Mouse (Mus musculus): ENCODE data around the gene Klc4. TPM values are rescaled to one million over a fixed set of nuclear protein-coding genes. Genes with fewer than 3 reads are reported as not detected.

The Klc4 gene
- polyA plus RNA-seq, 1 experiment, result 24.0 TPM

DNA sequence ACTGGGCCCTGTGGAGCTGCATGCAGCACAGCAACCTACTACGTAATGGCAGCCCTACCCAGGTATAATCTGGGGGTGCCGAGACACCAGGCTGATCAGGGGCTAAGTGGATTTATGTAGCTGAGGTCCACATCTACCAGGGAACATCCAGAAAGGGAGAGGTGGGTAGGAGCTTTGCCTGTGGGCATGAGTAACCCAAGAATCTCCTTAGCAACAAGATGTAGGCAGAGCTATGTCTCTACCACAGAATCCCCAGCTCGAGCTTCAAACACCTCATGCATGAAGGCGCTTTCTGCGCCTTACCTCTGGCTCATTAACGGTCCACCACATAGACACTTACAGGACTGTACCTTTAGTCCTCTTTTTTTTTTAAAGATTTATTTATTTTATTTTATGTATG, 50.5 kb downstream of the Klc4 start:
- H3K36me3 ChIP-seq (ENCODE audit: control insufficient read depth, insufficient read depth, low read length), result no peaks in the 10 kb centered on the region
- H3K27ac ChIP-seq (ENCODE audit: control insufficient read depth, insufficient read depth, low read length), result no peak overlapping the region
- H3K4me1 ChIP-seq (replicated peaks; ENCODE audit: control insufficient read depth, insufficient read depth, low read length), result no peaks in the 10 kb centered on the region
- no peak for DNase-seq
- no peaks in the 10 kb centered on the region for H3K27me3 ChIP-seq (ENCODE audit: control insufficient read depth, insufficient read depth, low read length)
- 93% methylated on average over 6 of the region's 6 CpGs for WGBS
- TF ChIP-seq POLR2A (IDR thresholded peaks at IDR 0.05; ENCODE audit: control insufficient read depth, extremely low read depth, insufficient read depth, low read length, poor library complexity), result no peak
- TF ChIP-seq CTCF (IDR thresholded peaks at IDR 0.05; ENCODE audit: borderline replicate concordance, control insufficient read depth, extremely low read depth, insufficient read depth, low read length, poor library complexity), result no peak
- H3K4me3 ChIP-seq (ENCODE audit: control insufficient read depth, insufficient read depth, low read length), result no peak overlapping the region

DNA sequence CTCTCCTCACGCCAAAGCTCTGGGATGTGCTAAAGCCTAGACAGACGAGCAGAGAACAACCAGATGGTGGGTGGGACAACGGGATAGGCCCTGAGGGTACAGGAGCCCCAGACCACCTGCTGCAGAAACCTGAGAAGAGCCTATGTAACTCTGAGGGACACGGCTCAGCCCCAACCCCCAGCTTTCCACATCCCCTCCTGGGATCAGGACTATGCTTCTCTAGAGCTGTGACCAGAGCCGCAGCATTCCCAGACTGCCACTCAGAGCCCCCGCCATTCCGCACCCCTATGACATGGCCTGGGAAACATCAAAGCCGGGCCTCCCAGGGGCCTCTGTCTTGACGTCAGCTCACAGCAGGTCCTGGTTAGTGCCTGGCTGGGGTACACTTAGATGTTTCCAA, 51.2 kb downstream of the Klc4 start:
- DNase-seq, result no peak
- WGBS, result 94% methylated on average over 9 of the region's 9 CpGs

DNA sequence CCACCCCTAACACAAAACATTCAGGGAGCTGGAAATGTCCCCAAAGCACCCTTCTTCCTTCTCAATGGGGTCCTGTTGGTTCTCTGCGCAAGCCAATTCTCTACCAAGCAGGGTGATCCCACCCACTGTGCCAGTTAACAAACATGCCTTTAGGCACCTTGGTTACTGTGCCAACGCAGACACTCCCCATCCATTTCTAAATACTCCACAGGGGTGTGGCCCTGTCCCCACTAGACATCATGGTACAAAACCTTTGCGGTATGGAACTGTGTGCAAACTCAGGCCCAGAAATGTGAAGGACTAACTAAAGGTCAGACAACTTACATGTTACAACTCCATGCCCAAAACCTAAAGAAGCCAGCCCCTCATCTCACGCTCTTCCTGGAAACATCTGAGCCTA, 52.7 kb downstream of the Klc4 start:
- H3K36me3 ChIP-seq (ENCODE audit: control insufficient read depth, insufficient read depth, low read length), result no peaks in the 10 kb centered on the region
- 99% methylated on average over 4 of the region's 4 CpGs for WGBS
- peaks cover 4% of the 10 kb centered on the region for H3K4me1 ChIP-seq (replicated peaks; ENCODE audit: control insufficient read depth, insufficient read depth, low read length)
- no peak overlapping the region for H3K27ac ChIP-seq (ENCODE audit: control insufficient read depth, insufficient read depth, low read length)
- TF ChIP-seq CTCF (IDR thresholded peaks at IDR 0.05; ENCODE audit: borderline replicate concordance, control insufficient read depth, extremely low read depth, insufficient read depth, low read length, poor library complexity), result no peak
- no peak for TF ChIP-seq POLR2A (IDR thresholded peaks at IDR 0.05; ENCODE audit: control insufficient read depth, extremely low read depth, insufficient read depth, low read length, poor library complexity)
- H3K4me3 ChIP-seq (ENCODE audit: control insufficient read depth, insufficient read depth, low read length), result no peak overlapping the region
- no peak for DNase-seq
- H3K27me3 ChIP-seq (ENCODE audit: control insufficient read depth, insufficient read depth, low read length), result no peaks in the 10 kb centered on the region

More for the DNA sequence above, 51.2 kb downstream of the Klc4 start:
- Histone ChIP-seq H3K36me3 (ENCODE audit: control insufficient read depth, insufficient read depth, low read length) (no peaks in the 10 kb centered on the region), H3K27ac (ENCODE audit: control insufficient read depth, insufficient read depth, low read length) (no peak overlapping the region), H3K4me1 (replicated peaks; ENCODE audit: control insufficient read depth, insufficient read depth, low read length) (no peaks in the 10 kb centered on the region), H3K27me3 (ENCODE audit: control insufficient read depth, insufficient read depth, low read length) (no peaks in the 10 kb centered on the region), H3K4me3 (ENCODE audit: control insufficient read depth, insufficient read depth, low read length) (no peak overlapping the region)
- no peak for TF ChIP-seq POLR2A (IDR thresholded peaks at IDR 0.05; ENCODE audit: control insufficient read depth, extremely low read depth, insufficient read depth, low read length, poor library complexity)
- no peak for TF ChIP-seq CTCF (IDR thresholded peaks at IDR 0.05; ENCODE audit: borderline replicate concordance, control insufficient read depth, extremely low read depth, insufficient read depth, low read length, poor library complexity)

DNA sequence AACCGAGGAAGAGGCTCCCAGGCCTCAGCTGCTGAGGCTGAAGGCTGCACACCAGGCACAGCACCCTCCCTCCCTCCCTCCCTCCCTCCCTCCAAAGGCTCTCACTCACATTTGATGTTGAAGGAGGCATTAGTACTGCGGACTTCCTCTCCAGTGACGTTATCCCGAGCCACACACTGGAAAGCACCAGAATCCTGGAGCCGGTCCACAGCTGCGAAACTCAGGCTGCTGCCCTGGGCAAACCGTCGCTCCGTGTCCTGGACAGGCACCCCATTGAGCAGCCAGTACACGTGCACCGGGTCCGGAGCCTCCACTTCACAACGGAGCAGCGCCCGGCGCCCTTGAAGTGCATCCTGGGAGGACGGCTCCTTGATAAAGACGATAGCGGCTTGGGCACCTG, 54.4 kb downstream of the Klc4 start:
- H3K27ac ChIP-seq (ENCODE audit: control insufficient read depth, insufficient read depth, low read length), result no peak overlapping the region
- peaks cover 8% of the 10 kb centered on the region for H3K4me1 ChIP-seq (replicated peaks; ENCODE audit: control insufficient read depth, insufficient read depth, low read length)
- no peak for DNase-seq
- no peaks in the 10 kb centered on the region for H3K27me3 ChIP-seq (ENCODE audit: control insufficient read depth, insufficient read depth, low read length)
- no peaks in the 10 kb centered on the region for H3K36me3 ChIP-seq (ENCODE audit: control insufficient read depth, insufficient read depth, low read length)
- 97% methylated on average over 19 of the region's 19 CpGs for WGBS
- TF ChIP-seq CTCF (IDR thresholded peaks at IDR 0.05; ENCODE audit: borderline replicate concordance, control insufficient read depth, extremely low read depth, insufficient read depth, low read length, poor library complexity) (no peak), POLR2A (IDR thresholded peaks at IDR 0.05; ENCODE audit: control insufficient read depth, extremely low read depth, insufficient read depth, low read length, poor library complexity) (no peak)
- H3K4me3 ChIP-seq (ENCODE audit: control insufficient read depth, insufficient read depth, low read length), result no peak overlapping the region

DNA sequence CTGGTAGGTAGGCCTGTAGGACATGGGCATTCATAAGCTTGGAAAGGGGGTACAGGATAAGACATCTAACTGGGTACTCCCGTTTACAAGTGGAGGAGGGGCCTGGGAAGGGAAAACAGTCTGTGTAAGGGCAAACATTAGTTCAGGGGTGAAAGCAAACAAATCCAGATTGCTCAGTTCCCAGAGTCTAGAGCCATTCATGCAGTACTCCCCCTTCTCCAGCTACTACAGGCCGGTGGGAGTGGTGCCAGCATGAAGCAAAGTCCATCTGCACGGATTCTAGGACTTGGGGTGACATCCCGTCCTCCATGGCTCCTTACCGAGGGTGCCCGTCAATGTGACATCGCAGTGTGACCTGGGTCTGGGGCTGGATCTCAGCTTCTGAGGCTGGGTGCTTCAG, 55.4 kb downstream of the Klc4 start:
- no peak overlapping the region for H3K4me3 ChIP-seq (ENCODE audit: control insufficient read depth, insufficient read depth, low read length)
- H3K4me1 ChIP-seq (replicated peaks; ENCODE audit: control insufficient read depth, insufficient read depth, low read length), result peaks cover 8% of the 10 kb centered on the region
- TF ChIP-seq POLR2A (IDR thresholded peaks at IDR 0.05; ENCODE audit: control insufficient read depth, extremely low read depth, insufficient read depth, low read length, poor library complexity) (no peak), CTCF (IDR thresholded peaks at IDR 0.05; ENCODE audit: borderline replicate concordance, control insufficient read depth, extremely low read depth, insufficient read depth, low read length, poor library complexity) (no peak)
- H3K27ac ChIP-seq (ENCODE audit: control insufficient read depth, insufficient read depth, low read length), result no peak overlapping the region
- no peak for DNase-seq
- no peaks in the 10 kb centered on the region for H3K27me3 ChIP-seq (ENCODE audit: control insufficient read depth, insufficient read depth, low read length)
- H3K36me3 ChIP-seq (ENCODE audit: control insufficient read depth, insufficient read depth, low read length), result no peaks in the 10 kb centered on the region
- WGBS, result 94% methylated on average over 7 of the region's 7 CpGs

DNA sequence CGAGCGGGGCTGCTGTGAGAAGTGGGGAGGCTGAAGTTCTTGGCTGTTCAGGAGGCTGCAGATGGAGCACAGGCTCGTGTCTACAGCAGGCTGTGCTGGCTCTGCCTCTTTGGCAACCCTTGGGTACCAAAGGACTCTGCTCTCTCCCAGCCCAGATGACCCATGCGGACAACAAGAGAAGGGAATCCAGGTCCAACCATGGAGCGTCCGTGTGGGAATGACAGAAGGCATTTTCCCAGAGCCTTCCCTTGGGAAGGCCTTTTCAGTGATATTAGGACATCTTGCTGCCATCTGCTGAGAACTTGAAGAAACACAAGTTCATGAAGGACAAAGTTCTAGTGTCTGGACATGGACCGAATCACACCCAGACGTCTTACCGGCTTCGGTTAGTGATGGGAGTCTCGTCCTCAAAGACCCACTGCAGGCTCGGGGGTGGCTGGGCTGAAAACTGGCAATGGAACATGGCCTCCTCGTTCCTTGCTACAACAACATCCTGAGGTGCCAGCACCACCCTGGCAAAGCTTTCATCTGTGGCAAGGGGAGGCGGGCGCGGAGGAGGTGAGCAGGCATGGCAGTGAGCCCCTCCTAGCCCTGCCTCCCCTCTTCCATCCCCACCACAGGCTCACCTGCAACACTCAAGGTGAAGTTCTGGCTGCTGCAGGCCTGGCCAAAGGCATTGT, 56.0 kb downstream of the Klc4 start:
- Histone ChIP-seq H3K27ac (ENCODE audit: control insufficient read depth, insufficient read depth, low read length) (no peak overlapping the region), H3K4me3 (ENCODE audit: control insufficient read depth, insufficient read depth, low read length) (no peak overlapping the region), H3K36me3 (ENCODE audit: control insufficient read depth, insufficient read depth, low read length) (no peaks in the 10 kb centered on the region), H3K27me3 (ENCODE audit: control insufficient read depth, insufficient read depth, low read length) (no peaks in the 10 kb centered on the region), H3K4me1 (replicated peaks; ENCODE audit: control insufficient read depth, insufficient read depth, low read length) (peaks cover 8% of the 10 kb centered on the region)
- WGBS, result 95% methylated on average over 16 of the region's 16 CpGs
- TF ChIP-seq POLR2A (IDR thresholded peaks at IDR 0.05; ENCODE audit: control insufficient read depth, extremely low read depth, insufficient read depth, low read length, poor library complexity) (no peak), CTCF (IDR thresholded peaks at IDR 0.05; ENCODE audit: borderline replicate concordance, control insufficient read depth, extremely low read depth, insufficient read depth, low read length, poor library complexity) (no peak)
- DNase-seq, result no peak

DNA sequence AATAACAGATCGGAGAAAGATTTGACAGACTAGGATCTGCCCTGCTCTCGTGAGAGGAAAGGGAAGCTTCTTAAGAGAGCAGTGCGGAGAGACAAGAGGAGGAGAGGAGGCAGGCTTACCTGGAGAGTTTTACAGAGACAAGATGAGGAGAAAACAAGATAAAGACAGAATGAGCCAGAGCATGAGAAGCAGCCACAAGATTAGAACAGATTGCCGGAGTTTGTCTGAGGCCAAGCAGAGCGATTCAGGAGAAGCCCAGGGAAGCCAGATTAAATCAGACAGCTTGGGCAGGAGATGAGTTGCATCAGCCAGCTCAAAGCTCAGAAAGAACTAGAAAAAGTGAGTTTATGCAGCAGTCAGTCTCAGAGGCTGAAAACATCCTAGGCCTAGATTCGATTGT, 56.9 kb downstream of the Klc4 start:
- Histone ChIP-seq H3K4me1 (replicated peaks; ENCODE audit: control insufficient read depth, insufficient read depth, low read length) (peaks cover 8% of the 10 kb centered on the region), H3K36me3 (ENCODE audit: control insufficient read depth, insufficient read depth, low read length) (no peaks in the 10 kb centered on the region), H3K4me3 (ENCODE audit: control insufficient read depth, insufficient read depth, low read length) (no peak overlapping the region), H3K27me3 (ENCODE audit: control insufficient read depth, insufficient read depth, low read length) (no peaks in the 10 kb centered on the region), H3K27ac (ENCODE audit: control insufficient read depth, insufficient read depth, low read length) (no peak overlapping the region)
- 93% methylated on average over 6 of the region's 6 CpGs for WGBS
- DNase-seq, result no peak
- no peak for TF ChIP-seq POLR2A (IDR thresholded peaks at IDR 0.05; ENCODE audit: control insufficient read depth, extremely low read depth, insufficient read depth, low read length, poor library complexity)
- no peak for TF ChIP-seq CTCF (IDR thresholded peaks at IDR 0.05; ENCODE audit: borderline replicate concordance, control insufficient read depth, extremely low read depth, insufficient read depth, low read length, poor library complexity)
